Comparison of ENCODE assay signal across 15 mouse cellular contexts in the genomic region with DNA sequence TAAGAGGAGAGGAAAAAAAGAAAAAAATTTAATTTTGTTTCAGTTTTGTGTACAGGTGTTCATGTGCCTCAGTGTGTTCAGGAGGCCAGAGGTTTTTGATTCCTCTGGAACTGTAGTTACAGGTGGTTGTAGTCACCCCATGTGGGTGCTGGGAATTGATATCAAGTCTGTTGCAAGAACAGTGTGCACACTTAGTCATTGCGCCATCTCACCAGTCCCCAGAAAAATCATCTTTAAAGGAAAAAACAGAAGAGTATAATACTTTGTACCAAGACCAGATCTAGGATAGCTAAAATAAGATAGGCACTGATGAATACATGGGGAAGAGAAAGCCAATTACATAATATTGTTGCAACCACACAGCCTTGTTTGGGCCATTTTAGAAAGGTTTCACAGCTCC.
"Had no signal": no experiment of that assay in that cellular context is flagged by ENCODE, and none has a peak within 500 bp of the region (broad histone marks: within the 10 kb centered on the region; RNA-seq: fewer than 3 reads in every experiment).

No protein-coding gene starts in this region.

- H3K27me3 ChIP-seq: midbrain, embryonic 13.5 days; midbrain, embryonic 15.5 days; neural tube, embryonic 12.5 days; stomach, embryonic 15.5 days had no signal

- H3K36me3 ChIP-seq: midbrain, embryonic 13.5 days; midbrain, embryonic 15.5 days; neural tube, embryonic 12.5 days; stomach, embryonic 15.5 days had no signal

- H3K9ac ChIP-seq: liver, embryonic 14.5 days; lung, embryonic 14.5 days; midbrain, embryonic 13.5 days; midbrain, embryonic 15.5 days; neural tube, embryonic 12.5 days; stomach, embryonic 15.5 days had no signal

- H3K4me1 ChIP-seq: midbrain, embryonic 10.5 days; midbrain, embryonic 13.5 days; midbrain, embryonic 15.5 days; stomach, embryonic 15.5 days had no signal

- DNase-seq: lung, adult 18-20 months; lung, embryonic 14.5 days; lung, postnatal 10 days; lung, postnatal 4 days; right cerebral cortex, postnatal 14 days; thymus, adult 2 months; thymus, postnatal 25 days; thymus, postnatal 4 days had no signal

- ATAC-seq: midbrain, embryonic 13.5 days; midbrain, embryonic 15.5 days had no signal

- H3K27ac ChIP-seq: liver, embryonic 14.5 days; midbrain, embryonic 10.5 days; midbrain, embryonic 13.5 days; midbrain, embryonic 15.5 days; neural tube, embryonic 12.5 days; stomach, embryonic 15.5 days; stomach, postnatal 0 days had no signal

- H3K9me3 ChIP-seq: midbrain, embryonic 10.5 days; midbrain, embryonic 13.5 days; midbrain, embryonic 15.5 days; neural tube, embryonic 12.5 days; stomach, embryonic 15.5 days had no signal

- H3K4me3 ChIP-seq: midbrain, embryonic 10.5 days; midbrain, embryonic 13.5 days; midbrain, embryonic 15.5 days; neural tube, embryonic 12.5 days; stomach, embryonic 15.5 days had no signal

- H3K4me2 ChIP-seq: lung, embryonic 14.5 days; midbrain, embryonic 13.5 days; midbrain, embryonic 15.5 days; neural tube, embryonic 12.5 days; stomach, embryonic 15.5 days had no signal
